Mouse (Mus musculus) ES-CJ7 (cell line): Measurements from ENCODE around the gene Slamf1.

Source experiments
- DNase-seq: peaks from one replicate; pipeline ENCODE4 v3.0.0; 2011; ENCODE audit warnings: low read depth, low spot score

Slamf1 gene

DNA sequence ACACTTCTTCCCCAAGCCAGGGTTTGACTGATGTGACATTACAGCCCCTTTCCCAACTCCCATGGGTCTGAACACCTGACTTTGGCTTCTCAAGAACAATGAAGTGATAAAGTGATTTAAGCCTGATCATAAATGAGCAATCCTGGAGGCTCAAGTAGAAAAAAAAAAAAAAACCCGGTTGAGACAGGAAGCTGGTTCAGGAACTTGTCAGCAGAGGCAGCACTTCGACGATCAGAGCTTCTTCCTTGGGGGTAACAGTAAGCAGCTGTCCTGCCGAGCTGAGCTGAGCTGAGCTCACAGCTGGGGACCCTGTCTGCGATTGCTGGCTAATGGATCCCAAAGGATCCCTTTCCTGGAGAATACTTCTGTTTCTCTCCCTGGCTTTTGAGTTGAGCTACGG is at the start of gene Slamf1:
Slamf1 (plus strand) TSS at position 230 of the 400 bp plus-strand sequence.
- no peak for DNase-seq

GRCm38 (mm10) chr1:171731195-171731594 is 35.7 kb upstream of the Slamf1 start:
- DNase-seq = no peak

DNA sequence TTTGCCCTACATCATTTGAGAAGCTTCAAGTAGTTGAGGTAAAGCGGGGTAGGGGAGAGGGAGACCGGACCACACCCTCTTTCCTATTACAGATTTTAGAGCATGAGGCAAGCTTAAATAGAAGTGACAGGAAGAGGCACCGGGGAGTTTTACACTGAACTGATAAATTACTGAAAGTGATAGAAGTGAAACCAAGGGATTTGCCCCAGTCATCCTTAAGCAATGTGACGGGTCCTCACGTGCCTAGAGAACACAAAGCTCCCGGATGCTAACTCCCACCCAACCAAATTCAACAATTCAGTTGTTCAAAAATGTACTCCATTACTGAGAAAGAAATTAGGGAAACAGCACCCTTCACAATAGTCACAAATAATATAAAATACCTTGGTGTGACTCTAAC is 32.0 kb upstream of the Slamf1 start:
- DNase-seq = no peak

DNA sequence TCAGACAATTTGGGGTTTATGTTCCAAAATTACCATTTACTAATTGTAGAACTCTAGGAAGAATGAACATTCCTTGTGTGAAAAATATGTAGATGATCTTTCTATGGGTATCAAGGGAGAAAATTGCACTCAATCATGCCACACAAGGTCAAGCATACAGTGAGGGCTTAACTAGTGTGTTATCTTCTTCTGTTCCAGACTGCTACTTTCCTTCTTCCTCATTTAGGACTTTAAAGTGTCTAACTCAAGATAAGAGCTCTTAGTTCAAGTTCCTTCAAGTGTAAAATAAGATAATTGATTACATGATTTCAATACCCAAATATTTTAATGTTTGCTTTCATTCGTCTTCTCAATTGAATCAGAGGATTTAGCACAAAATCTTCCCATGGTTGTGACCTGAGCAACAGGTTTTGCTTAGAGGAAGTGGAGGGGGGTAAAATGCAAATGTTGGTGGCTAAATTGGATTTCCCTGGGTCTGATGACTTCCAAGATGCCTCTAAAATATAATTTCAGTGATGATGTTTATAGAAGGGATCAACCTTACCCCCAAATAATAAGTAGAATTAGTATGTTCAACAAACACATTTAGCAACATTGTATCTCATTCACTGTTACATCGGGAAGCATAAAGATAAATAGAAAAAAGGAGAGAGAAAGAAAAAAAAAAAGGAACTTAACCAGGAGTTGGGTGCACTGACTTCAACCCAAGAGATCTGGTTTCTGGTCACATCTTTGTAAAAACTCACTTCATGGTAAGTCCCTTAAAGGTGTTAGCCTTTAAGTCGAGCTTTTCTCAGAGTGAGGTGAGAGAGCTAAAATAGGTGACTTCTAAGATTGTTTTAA is 18.6 kb upstream of the Slamf1 start:
- no peak for DNase-seq

DNA sequence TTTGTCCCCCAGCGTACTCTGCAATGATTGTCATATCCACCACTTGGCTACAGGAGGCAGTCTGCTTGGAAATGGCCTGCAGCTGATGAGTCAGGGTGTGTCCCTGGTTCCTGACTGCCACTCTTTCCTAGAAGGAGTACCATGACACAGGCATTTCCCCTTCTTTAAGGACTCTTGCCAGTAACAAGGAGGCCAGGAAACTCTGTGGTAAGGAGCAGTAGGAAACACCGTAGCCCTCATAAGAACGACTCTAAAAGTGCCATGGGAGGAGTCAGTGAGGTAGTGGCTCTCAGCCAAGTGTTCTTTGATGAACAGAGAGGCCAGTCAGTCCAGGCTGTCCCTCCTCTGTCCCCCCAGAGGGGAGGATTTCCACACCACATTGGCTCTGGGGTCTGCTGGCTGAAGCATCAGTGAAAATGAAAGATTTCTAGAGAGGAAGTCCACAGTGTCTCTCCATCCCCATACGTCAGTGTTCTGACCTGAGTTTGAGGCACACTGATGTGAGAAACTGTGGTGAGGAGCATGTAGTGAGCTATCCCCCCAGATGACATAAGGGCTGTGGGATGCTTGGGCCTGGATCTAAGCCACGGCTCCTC is 5.0 kb upstream of the Slamf1 start:
- DNase-seq = peak; percentile 9

DNA sequence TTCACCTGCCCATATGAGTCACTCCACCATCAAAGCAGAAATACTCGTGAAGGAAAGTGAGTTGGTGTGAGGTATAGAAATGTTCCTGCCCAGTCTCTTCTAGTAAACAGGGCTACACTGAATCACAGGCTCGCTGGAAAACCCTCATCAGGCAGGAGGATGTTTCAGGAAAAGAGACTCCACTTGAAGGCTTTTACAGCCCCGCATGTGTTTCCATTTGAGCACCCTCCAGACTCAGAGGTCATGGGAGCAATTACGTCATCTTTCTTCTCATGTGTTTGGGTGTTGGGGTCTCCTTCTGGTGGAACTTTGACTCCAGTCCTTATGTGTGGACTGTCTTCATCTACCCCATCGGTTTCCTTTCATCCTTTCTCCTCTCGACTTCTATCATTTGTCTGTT is 4.1 kb downstream of the Slamf1 start:
- DNase-seq = no peak

DNA sequence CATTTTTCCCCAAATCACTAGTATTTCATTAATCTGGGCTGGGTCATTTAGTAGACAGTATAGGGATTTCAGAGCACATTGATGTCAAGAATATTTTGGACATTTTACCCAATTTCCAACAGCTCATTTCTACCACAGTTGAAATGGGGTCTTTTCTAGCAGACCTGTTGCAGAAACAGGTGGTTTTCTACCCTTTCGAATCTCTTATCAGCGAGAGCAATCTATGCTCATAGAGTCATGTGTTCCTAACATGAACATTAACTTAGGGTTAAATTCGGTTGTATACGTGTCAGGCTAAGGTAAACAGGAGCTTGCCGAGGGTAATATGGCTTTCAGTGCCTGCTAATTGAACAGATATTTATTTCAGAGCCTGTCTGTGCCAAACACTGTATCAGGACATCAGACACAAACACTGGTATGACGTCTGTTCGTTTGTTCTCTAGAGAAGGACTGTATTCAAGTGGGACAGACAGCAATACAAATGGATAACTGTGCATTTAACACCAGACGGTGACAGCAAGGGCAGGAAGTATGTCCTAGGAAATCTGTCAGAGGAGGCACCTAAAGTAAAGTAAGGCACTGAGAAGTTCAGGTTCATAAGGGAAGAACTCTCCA is 5.3 kb downstream of the Slamf1 start:
- no peak for DNase-seq

- DNase-seq = no peak
Measured at GRCm38 (mm10) chr1:171773232-171773989, 6.5 kb downstream of the Slamf1 start.

DNA sequence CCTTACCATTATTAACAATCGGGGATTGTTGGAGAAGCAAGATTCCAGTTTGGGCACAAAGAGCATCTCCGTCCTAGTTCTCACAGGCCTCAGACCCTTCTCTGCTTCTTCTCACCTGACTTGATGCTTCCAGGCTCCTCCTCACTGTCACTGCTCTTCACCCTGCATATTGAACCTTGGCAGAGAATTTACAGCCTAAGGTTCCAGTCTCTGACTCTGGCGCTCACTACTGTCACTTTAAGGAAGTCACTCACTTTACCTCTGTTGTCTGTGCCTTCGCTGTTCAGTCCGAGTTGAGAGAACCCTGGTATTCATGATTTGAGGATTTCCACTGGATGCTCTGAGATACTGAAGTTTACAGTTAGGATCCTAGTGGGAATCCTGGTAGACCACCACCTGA is 7.3 kb downstream of the Slamf1 start:
- DNase-seq = no peak

DNA sequence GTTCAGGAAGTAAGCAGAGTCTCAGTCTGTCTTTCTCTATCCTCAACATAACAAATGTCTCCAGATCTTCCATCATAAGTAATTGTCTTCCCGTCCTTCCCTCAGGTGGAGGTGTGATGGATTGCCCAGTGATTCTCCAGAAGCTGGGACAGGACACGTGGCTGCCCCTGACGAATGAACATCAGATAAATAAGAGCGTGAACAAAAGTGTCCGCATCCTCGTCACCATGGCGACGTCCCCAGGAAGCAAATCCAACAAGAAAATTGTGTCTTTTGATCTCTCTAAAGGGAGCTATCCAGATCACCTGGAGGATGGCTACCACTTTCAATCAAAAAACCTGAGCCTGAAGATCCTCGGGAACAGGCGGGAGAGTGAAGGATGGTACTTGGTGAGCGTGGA is 7.8 kb downstream of the Slamf1 start:
- DNase-seq = no peak

GRCm38 (mm10) chr1:171775781-171776180 is 8.9 kb downstream of the Slamf1 start:
- DNase-seq = no peak

GRCm38 (mm10) chr1:171777026-171777425 is 10.1 kb downstream of the Slamf1 start:
- DNase-seq = peak; percentile 12

- no peak for DNase-seq
Measured at GRCm38 (mm10) chr1:171782287-171782915, 15.5 kb downstream of the Slamf1 start.

DNA sequence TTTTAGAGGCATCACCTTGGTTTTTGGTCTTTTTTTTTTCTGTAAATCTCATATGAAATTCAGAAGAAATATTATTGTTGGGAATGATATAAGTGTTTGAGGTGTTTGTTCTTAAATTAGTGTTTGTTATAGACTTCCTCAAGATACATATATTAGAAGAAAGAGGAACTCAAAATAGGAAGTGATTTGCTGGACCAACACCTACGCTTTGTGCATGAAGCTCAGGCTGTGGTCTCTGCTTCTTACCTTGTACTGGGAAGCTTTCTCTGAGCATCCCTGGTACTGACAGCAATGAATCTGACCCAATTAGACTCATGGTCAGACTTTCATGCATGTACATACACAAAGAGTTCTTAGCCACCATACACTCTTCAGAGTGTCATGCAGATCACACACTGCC is 18.9 kb downstream of the Slamf1 start:
- DNase-seq = no peak

DNA sequence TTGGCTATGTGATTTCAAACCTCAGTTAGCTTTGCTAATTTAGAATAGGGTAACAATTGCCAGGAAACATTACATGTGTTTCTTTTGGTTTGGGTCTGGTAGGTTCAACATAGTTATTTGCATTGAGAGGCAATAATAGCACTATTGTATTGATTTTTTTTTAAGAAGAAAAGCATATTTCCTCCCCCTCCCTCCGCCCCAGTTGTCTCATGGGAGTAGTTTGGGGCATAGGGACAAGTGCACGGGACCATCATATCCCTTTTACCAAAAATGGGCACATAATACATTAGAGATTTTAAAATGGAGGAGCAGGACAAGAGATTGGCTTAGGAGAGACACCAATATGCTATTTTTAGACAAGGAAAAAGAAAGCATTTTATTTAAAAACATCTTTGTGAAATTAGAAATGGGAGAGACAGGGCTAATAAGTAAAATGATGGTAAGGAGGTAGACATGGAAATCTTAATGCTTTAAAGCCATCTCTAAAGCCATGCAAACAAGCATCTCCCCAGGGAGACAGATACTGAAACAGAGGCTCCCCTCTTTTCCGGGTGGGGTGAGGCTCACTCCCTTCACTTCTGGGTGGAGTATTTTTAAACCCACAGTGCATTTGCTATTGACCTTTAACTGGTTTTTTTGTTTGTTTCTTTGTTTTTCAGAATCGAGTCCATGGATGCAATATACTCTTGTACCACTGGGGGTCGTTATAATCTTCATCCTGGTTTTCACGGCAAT is 20.5 kb downstream of the Slamf1 start:
- DNase-seq = no peak

GRCm38 (mm10) chr1:171788461-171789283 is 21.7 kb downstream of the Slamf1 start:
- DNase-seq = no peak

DNA sequence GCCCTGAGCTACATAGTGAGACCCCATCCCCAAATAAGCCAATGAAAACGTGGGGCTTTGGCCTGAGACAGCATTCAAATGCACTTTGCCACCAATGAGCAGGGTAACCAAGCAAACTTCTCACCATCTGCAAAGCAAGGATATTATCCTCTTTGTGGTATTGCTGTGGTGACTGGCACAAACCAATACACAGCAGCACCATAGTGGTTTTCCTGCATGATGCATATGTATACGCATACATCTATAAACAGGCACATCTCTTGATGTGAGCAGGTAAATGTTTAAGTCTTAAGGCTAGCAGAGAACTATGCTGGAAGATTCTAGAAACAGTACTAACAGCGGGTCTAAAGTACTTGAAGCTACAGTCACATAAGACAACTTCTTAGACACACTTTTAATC is 22.5 kb downstream of the Slamf1 start:
- DNase-seq = no peak

GRCm38 (mm10) chr1:171791491-171791890 is 24.6 kb downstream of the Slamf1 start:
- DNase-seq = no peak

- no peak for DNase-seq
Measured at GRCm38 (mm10) chr1:171796185-171796584, 29.3 kb downstream of the Slamf1 start.

GRCm38 (mm10) chr1:171797840-171798239 is 30.9 kb downstream of the Slamf1 start:
- no peak for DNase-seq
